Mouse (Mus musculus): ENCODE data around the gene Atp8b5. TPM values are rescaled to one million over a fixed set of nuclear protein-coding genes. Genes with fewer than 3 reads are reported as not detected.

The Atp8b5 gene
- total RNA-seq, 1 experiment = 0.89 TPM

DNA sequence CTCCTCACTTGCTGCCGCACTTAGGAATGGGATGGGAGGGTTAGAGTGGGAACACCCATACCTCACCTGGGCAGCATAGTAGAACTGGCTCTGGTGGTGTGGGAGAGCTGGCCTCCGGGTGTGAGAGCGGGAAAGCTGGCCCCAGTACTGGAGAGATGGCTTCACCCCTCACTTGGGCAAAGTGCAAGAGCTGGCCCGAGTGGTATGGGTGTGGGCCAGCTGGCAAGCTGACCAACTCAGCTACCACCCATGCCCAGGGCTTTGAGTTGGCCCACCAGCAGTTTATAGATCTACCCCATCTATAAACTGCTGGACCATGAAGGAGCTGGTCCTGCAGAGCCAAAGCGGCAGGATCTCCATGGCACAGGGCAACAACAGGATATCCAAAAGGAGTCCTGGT lies 82.2 kb downstream of the Atp8b5 start:
- H3K4me1 ChIP-seq (ENCODE audit: control insufficient read depth in 2 of 2, insufficient read depth in 2 of 2, low read length in 2 of 2, poor library complexity in 1 of 2) = no peaks in the 10 kb centered on the region
- H3K4me3 ChIP-seq (ENCODE audit: insufficient read depth in 1 of 2, low read depth in 1 of 2, low read length in 2 of 2, poor library complexity in 1 of 2, severe bottlenecking in 1 of 2) = no peak overlapping the region
- no peak for TF ChIP-seq ZC3H11A (IDR thresholded peaks at IDR 0.05; ENCODE audit: borderline replicate concordance, low read depth, low read length)
- TF ChIP-seq HCFC1 (IDR thresholded peaks at IDR 0.05; ENCODE audit: borderline replicate concordance, insufficient read depth, low read length) = no peak
- no peak overlapping the region for H3K27ac ChIP-seq (ENCODE audit: insufficient read depth, low read depth, low read length, poor library complexity, severe bottlenecking)
- no peak overlapping the region for H3K9ac ChIP-seq (ENCODE audit: insufficient read depth, low read depth, low read length, poor library complexity, severe bottlenecking)
- no peaks in the 10 kb centered on the region for H3K9me3 ChIP-seq (ENCODE audit: control insufficient read depth, insufficient read depth, low read depth, low read length)
- in situ Hi-C loops (cut with MboI; ENCODE audit: low sequenced_read_pairs in 2 of 2, unreplicated experiment in 2 of 2) = no loop called here
- DNase-seq (ENCODE audit: low read depth, low spot score) = no peak
- no peaks in the 10 kb centered on the region for H3K36me3 ChIP-seq (ENCODE audit: control insufficient read depth, insufficient read depth, low read length, poor library complexity, severe bottlenecking)

GRCm38 (mm10) chr4:43350038-43350560 lies 83.1 kb downstream of the Atp8b5 start:
- no peak for DNase-seq (ENCODE audit: low read depth, low spot score)
- Histone ChIP-seq H3K27ac (ENCODE audit: insufficient read depth, low read depth, low read length, poor library complexity, severe bottlenecking) (no peak overlapping the region), H3K4me1 (ENCODE audit: control insufficient read depth in 2 of 2, insufficient read depth in 2 of 2, low read length in 2 of 2, poor library complexity in 1 of 2) (no peaks in the 10 kb centered on the region), H3K9me3 (ENCODE audit: control insufficient read depth, insufficient read depth, low read depth, low read length) (no peaks in the 10 kb centered on the region), H3K36me3 (ENCODE audit: control insufficient read depth, insufficient read depth, low read length, poor library complexity, severe bottlenecking) (no peaks in the 10 kb centered on the region), H3K9ac (ENCODE audit: insufficient read depth, low read depth, low read length, poor library complexity, severe bottlenecking) (no peak overlapping the region), H3K4me3 (ENCODE audit: insufficient read depth in 1 of 2, low read depth in 1 of 2, low read length in 2 of 2, poor library complexity in 1 of 2, severe bottlenecking in 1 of 2) (no peak overlapping the region)
- no peak for TF ChIP-seq ZC3H11A (IDR thresholded peaks at IDR 0.05; ENCODE audit: borderline replicate concordance, low read depth, low read length)
- TF ChIP-seq MAFK (IDR thresholded peaks at IDR 0.05; ENCODE audit: insufficient read depth, low read depth, low read length) = no peak
- in situ Hi-C loops (cut with MboI; ENCODE audit: low sequenced_read_pairs in 2 of 2, unreplicated experiment in 2 of 2) = no loop called here

- no peak overlapping the region for H3K27ac ChIP-seq (ENCODE audit: insufficient read depth, low read depth, low read length, poor library complexity, severe bottlenecking)
- no peak for TF ChIP-seq MAFK (IDR thresholded peaks at IDR 0.05; ENCODE audit: insufficient read depth, low read depth, low read length)
- no peak for TF ChIP-seq ZNF384 (IDR thresholded peaks at IDR 0.05; ENCODE audit: low read depth, low read length)
- no peak for TF ChIP-seq ZC3H11A (IDR thresholded peaks at IDR 0.05; ENCODE audit: borderline replicate concordance, low read depth, low read length)
- TF ChIP-seq CHD2 (IDR thresholded peaks at IDR 0.05; ENCODE audit: low read depth, low read length) = no peak
- no peak for TF ChIP-seq HCFC1 (IDR thresholded peaks at IDR 0.05; ENCODE audit: borderline replicate concordance, insufficient read depth, low read length)
- in situ Hi-C loops (cut with MboI; ENCODE audit: low sequenced_read_pairs in 2 of 2, unreplicated experiment in 2 of 2) = no loop called here
- DNase-seq (ENCODE audit: low read depth, low spot score) = no peak
- no peaks in the 10 kb centered on the region for H3K36me3 ChIP-seq (ENCODE audit: control insufficient read depth, insufficient read depth, low read length, poor library complexity, severe bottlenecking)
- no peak overlapping the region for H3K4me3 ChIP-seq (ENCODE audit: insufficient read depth in 1 of 2, low read depth in 1 of 2, low read length in 2 of 2, poor library complexity in 1 of 2, severe bottlenecking in 1 of 2)
- no peak overlapping the region for H3K9ac ChIP-seq (ENCODE audit: insufficient read depth, low read depth, low read length, poor library complexity, severe bottlenecking)
- no peaks in the 10 kb centered on the region for H3K9me3 ChIP-seq (ENCODE audit: control insufficient read depth, insufficient read depth, low read depth, low read length)
- no peaks in the 10 kb centered on the region for H3K4me1 ChIP-seq (ENCODE audit: control insufficient read depth in 2 of 2, insufficient read depth in 2 of 2, low read length in 2 of 2, poor library complexity in 1 of 2)
Measured at GRCm38 (mm10) chr4:43353662-43354061, 86.7 kb downstream of the Atp8b5 start.

GRCm38 (mm10) chr4:43364914-43365560 lies 98.1 kb downstream of the Atp8b5 start:
- no peaks in the 10 kb centered on the region for H3K36me3 ChIP-seq (ENCODE audit: control insufficient read depth, insufficient read depth, low read length, poor library complexity, severe bottlenecking)
- no peaks in the 10 kb centered on the region for H3K9me3 ChIP-seq (ENCODE audit: control insufficient read depth, insufficient read depth, low read depth, low read length)
- H3K27ac ChIP-seq (ENCODE audit: insufficient read depth, low read depth, low read length, poor library complexity, severe bottlenecking) = no peak overlapping the region
- TF ChIP-seq MAFK (IDR thresholded peaks at IDR 0.05; ENCODE audit: insufficient read depth, low read depth, low read length) = no peak
- TF ChIP-seq ZC3H11A (IDR thresholded peaks at IDR 0.05; ENCODE audit: borderline replicate concordance, low read depth, low read length) = no peak
- TF ChIP-seq CHD2 (IDR thresholded peaks at IDR 0.05; ENCODE audit: low read depth, low read length) = no peak
- no peak for TF ChIP-seq HCFC1 (IDR thresholded peaks at IDR 0.05; ENCODE audit: borderline replicate concordance, insufficient read depth, low read length)
- no peak for TF ChIP-seq ZNF384 (IDR thresholded peaks at IDR 0.05; ENCODE audit: low read depth, low read length)
- H3K4me1 ChIP-seq (ENCODE audit: control insufficient read depth in 2 of 2, insufficient read depth in 2 of 2, low read length in 2 of 2, poor library complexity in 1 of 2) = no peaks in the 10 kb centered on the region
- no peak overlapping the region for H3K4me3 ChIP-seq (ENCODE audit: insufficient read depth in 1 of 2, low read depth in 1 of 2, low read length in 2 of 2, poor library complexity in 1 of 2, severe bottlenecking in 1 of 2)
- in situ Hi-C loops (cut with MboI; ENCODE audit: low sequenced_read_pairs in 2 of 2, unreplicated experiment in 2 of 2) = no loop called here
- no peak for DNase-seq (ENCODE audit: low read depth, low spot score)
- H3K9ac ChIP-seq (ENCODE audit: insufficient read depth, low read depth, low read length, poor library complexity, severe bottlenecking) = no peak overlapping the region

GRCm38 (mm10) chr4:43367295-43367694 lies 100.3 kb downstream of the Atp8b5 start:
- Histone ChIP-seq H3K36me3 (ENCODE audit: control insufficient read depth, insufficient read depth, low read length, poor library complexity, severe bottlenecking) (no peaks in the 10 kb centered on the region), H3K4me1 (ENCODE audit: control insufficient read depth in 2 of 2, insufficient read depth in 2 of 2, low read length in 2 of 2, poor library complexity in 1 of 2) (peaks cover 0 to 4% of the 10 kb centered on the region in 2 experiments; a peak in 1 of 4 replicates), H3K9ac (ENCODE audit: insufficient read depth, low read depth, low read length, poor library complexity, severe bottlenecking) (no peak overlapping the region), H3K4me3 (ENCODE audit: insufficient read depth in 1 of 2, low read depth in 1 of 2, low read length in 2 of 2, poor library complexity in 1 of 2, severe bottlenecking in 1 of 2) (no peak overlapping the region), H3K27ac (ENCODE audit: insufficient read depth, low read depth, low read length, poor library complexity, severe bottlenecking) (no peak overlapping the region), H3K9me3 (ENCODE audit: control insufficient read depth, insufficient read depth, low read depth, low read length) (no peaks in the 10 kb centered on the region)
- no peak for DNase-seq (ENCODE audit: low read depth, low spot score)
- in situ Hi-C loops (cut with MboI; ENCODE audit: low sequenced_read_pairs in 2 of 2, unreplicated experiment in 2 of 2) = no loop called here
- no peak for TF ChIP-seq ZNF384 (IDR thresholded peaks at IDR 0.05; ENCODE audit: low read depth, low read length)
- TF ChIP-seq MAFK (IDR thresholded peaks at IDR 0.05; ENCODE audit: insufficient read depth, low read depth, low read length) = no peak
- no peak for TF ChIP-seq ZC3H11A (IDR thresholded peaks at IDR 0.05; ENCODE audit: borderline replicate concordance, low read depth, low read length)
